Mouse (Mus musculus): ENCODE results near the gene Phc3. TPM values are rescaled to one million over a fixed set of nuclear protein-coding genes. Genes with fewer than 3 reads are reported as not detected.

Phc3 gene
- polyA plus RNA-seq, 1 experiment, result 15.2 TPM

- H3K27ac ChIP-seq (ENCODE audit: control insufficient read depth, insufficient read depth, low read depth, low read length, poor library complexity), result no peak overlapping the region
- WGBS, result 70% methylated on average over 3 of the region's 3 CpGs
- H3K4me1 ChIP-seq (ENCODE audit: control insufficient read depth, insufficient read depth, low read length), result no peaks in the 10 kb centered on the region
- TF ChIP-seq CTCF (IDR thresholded peaks at IDR 0.05; ENCODE audit: control insufficient read depth, insufficient read depth, low read length) (no peak), POLR2A (IDR thresholded peaks at IDR 0.05; ENCODE audit: borderline replicate concordance, control insufficient read depth, low read depth, low read length) (no peak)
- no peak overlapping the region for H3K4me3 ChIP-seq (replicated peaks; ENCODE audit: control insufficient read depth, low read depth, low read length)
These were observed 39.4 kb downstream of the Phc3 start for GRCm38 (mm10) chr3:30929828-30930227.

GRCm38 (mm10) chr3:30927664-30928063 is 41.6 kb downstream of the Phc3 start:
- Histone ChIP-seq H3K4me1 (ENCODE audit: control insufficient read depth, insufficient read depth, low read length) (no peaks in the 10 kb centered on the region), H3K4me3 (replicated peaks; ENCODE audit: control insufficient read depth, low read depth, low read length) (no peak overlapping the region), H3K27ac (ENCODE audit: control insufficient read depth, insufficient read depth, low read depth, low read length, poor library complexity) (no peak overlapping the region)
- TF ChIP-seq POLR2A (IDR thresholded peaks at IDR 0.05; ENCODE audit: borderline replicate concordance, control insufficient read depth, low read depth, low read length), result no peak
- TF ChIP-seq CTCF (IDR thresholded peaks at IDR 0.05; ENCODE audit: control insufficient read depth, insufficient read depth, low read length), result no peak
- 88% methylated on average over 3 of the region's 3 CpGs for WGBS

- Histone ChIP-seq H3K4me1 (ENCODE audit: control insufficient read depth, insufficient read depth, low read length) (no peaks in the 10 kb centered on the region), H3K27ac (ENCODE audit: control insufficient read depth, insufficient read depth, low read depth, low read length, poor library complexity) (no peak overlapping the region), H3K4me3 (replicated peaks; ENCODE audit: control insufficient read depth, low read depth, low read length) (no peak overlapping the region)
- TF ChIP-seq CTCF (IDR thresholded peaks at IDR 0.05; ENCODE audit: control insufficient read depth, insufficient read depth, low read length), result no peak
- no peak for TF ChIP-seq POLR2A (IDR thresholded peaks at IDR 0.05; ENCODE audit: borderline replicate concordance, control insufficient read depth, low read depth, low read length)
- 56% methylated on average over 4 of the region's 4 CpGs for WGBS
These were observed 52.1 kb downstream of the Phc3 start for GRCm38 (mm10) chr3:30917160-30917559.

- WGBS, result 72% methylated on average over 1 of the region's 1 CpGs
- TF ChIP-seq POLR2A (IDR thresholded peaks at IDR 0.05; ENCODE audit: borderline replicate concordance, control insufficient read depth, low read depth, low read length), result no peak
- TF ChIP-seq CTCF (IDR thresholded peaks at IDR 0.05; ENCODE audit: control insufficient read depth, insufficient read depth, low read length), result no peak
- Histone ChIP-seq H3K4me1 (ENCODE audit: control insufficient read depth, insufficient read depth, low read length) (no peaks in the 10 kb centered on the region), H3K4me3 (replicated peaks; ENCODE audit: control insufficient read depth, low read depth, low read length) (no peak overlapping the region), H3K27ac (ENCODE audit: control insufficient read depth, insufficient read depth, low read depth, low read length, poor library complexity) (no peak overlapping the region)
These were observed 64.6 kb downstream of the Phc3 start for GRCm38 (mm10) chr3:30904658-30905057.

GRCm38 (mm10) chr3:30899407-30899806 is 69.8 kb downstream of the Phc3 start:
- 94% methylated on average over 8 of the region's 8 CpGs for WGBS
- Histone ChIP-seq H3K4me3 (replicated peaks; ENCODE audit: control insufficient read depth, low read depth, low read length) (no peak overlapping the region), H3K27ac (ENCODE audit: control insufficient read depth, insufficient read depth, low read depth, low read length, poor library complexity) (no peak overlapping the region), H3K4me1 (ENCODE audit: control insufficient read depth, insufficient read depth, low read length) (no peaks in the 10 kb centered on the region)
- no peak for TF ChIP-seq CTCF (IDR thresholded peaks at IDR 0.05; ENCODE audit: control insufficient read depth, insufficient read depth, low read length)
- TF ChIP-seq POLR2A (IDR thresholded peaks at IDR 0.05; ENCODE audit: borderline replicate concordance, control insufficient read depth, low read depth, low read length), result no peak

GRCm38 (mm10) chr3:30896721-30897120 is 72.5 kb downstream of the Phc3 start:
- Histone ChIP-seq H3K4me3 (replicated peaks; ENCODE audit: control insufficient read depth, low read depth, low read length) (no peak overlapping the region), H3K27ac (ENCODE audit: control insufficient read depth, insufficient read depth, low read depth, low read length, poor library complexity) (no peak overlapping the region), H3K4me1 (ENCODE audit: control insufficient read depth, insufficient read depth, low read length) (no peaks in the 10 kb centered on the region)
- 86% methylated on average over 5 of the region's 5 CpGs for WGBS
- no peak for TF ChIP-seq CTCF (IDR thresholded peaks at IDR 0.05; ENCODE audit: control insufficient read depth, insufficient read depth, low read length)
- no peak for TF ChIP-seq POLR2A (IDR thresholded peaks at IDR 0.05; ENCODE audit: borderline replicate concordance, control insufficient read depth, low read depth, low read length)

GRCm38 (mm10) chr3:30889014-30889413 is 80.2 kb downstream of the Phc3 start:
- TF ChIP-seq CTCF (IDR thresholded peaks at IDR 0.05; ENCODE audit: control insufficient read depth, insufficient read depth, low read length), result no peak
- TF ChIP-seq POLR2A (IDR thresholded peaks at IDR 0.05; ENCODE audit: borderline replicate concordance, control insufficient read depth, low read depth, low read length), result no peak
- WGBS, result 83% methylated on average over 1 of the region's 1 CpGs
- no peak overlapping the region for H3K4me3 ChIP-seq (replicated peaks; ENCODE audit: control insufficient read depth, low read depth, low read length)
- H3K27ac ChIP-seq (ENCODE audit: control insufficient read depth, insufficient read depth, low read depth, low read length, poor library complexity), result no peak overlapping the region
- no peaks in the 10 kb centered on the region for H3K4me1 ChIP-seq (ENCODE audit: control insufficient read depth, insufficient read depth, low read length)

GRCm38 (mm10) chr3:30887449-30887848 is 81.8 kb downstream of the Phc3 start:
- Histone ChIP-seq H3K27ac (ENCODE audit: control insufficient read depth, insufficient read depth, low read depth, low read length, poor library complexity) (no peak overlapping the region), H3K4me1 (ENCODE audit: control insufficient read depth, insufficient read depth, low read length) (0 out of 2 replicates have a peak, but pooled peaks cover 1% of the 10 kb centered on the region), H3K4me3 (replicated peaks; ENCODE audit: control insufficient read depth, low read depth, low read length) (no peak overlapping the region)
- no peak for TF ChIP-seq POLR2A (IDR thresholded peaks at IDR 0.05; ENCODE audit: borderline replicate concordance, control insufficient read depth, low read depth, low read length)
- TF ChIP-seq CTCF (IDR thresholded peaks at IDR 0.05; ENCODE audit: control insufficient read depth, insufficient read depth, low read length), result 0 out of 2 replicates have a peak, but pooled peaks have one; percentile 6
- 82% methylated on average over 3 of the region's 3 CpGs for WGBS

- no peak overlapping the region for H3K4me3 ChIP-seq (replicated peaks; ENCODE audit: control insufficient read depth, low read depth, low read length)
- no peaks in the 10 kb centered on the region; the same call in 1 of the 2 replicates for H3K4me1 ChIP-seq (ENCODE audit: control insufficient read depth, insufficient read depth, low read length)
- H3K27ac ChIP-seq (ENCODE audit: control insufficient read depth, insufficient read depth, low read depth, low read length, poor library complexity), result no peak overlapping the region
- 48% methylated on average over 6 of the region's 6 CpGs for WGBS
- TF ChIP-seq CTCF (IDR thresholded peaks at IDR 0.05; ENCODE audit: control insufficient read depth, insufficient read depth, low read length), result no peak
- no peak for TF ChIP-seq POLR2A (IDR thresholded peaks at IDR 0.05; ENCODE audit: borderline replicate concordance, control insufficient read depth, low read depth, low read length)
These were observed 92.5 kb downstream of the Phc3 start for GRCm38 (mm10) chr3:30876709-30877108.

Data from bone marrow, adult 2 months (tissue).